Mouse (Mus musculus) gastrocnemius, postnatal 14 days (tissue): ENCODE data around the gene A330070K13Rik. TPM values are rescaled to one million over a fixed set of nuclear protein-coding genes. Genes with fewer than 3 reads are reported as not detected.

ENCODE experiments used
- DNase-seq: peaks from one replicate; pipeline ENCODE4 v3.0.0; 2021; ENCODE audit warnings: mixed read lengths
- intact Hi-C: fragments of 180-260 bp; cut with DNase I; formaldehyde crosslinking; loops from one replicate; pipeline ENCODE4 v1.15.1; 2025; ENCODE audit warnings: low total_unique reads
- total RNA-seq, 2 experiments: library from RNA; stranded (reverse); gene quantifications; 2 replicates each; pipeline ENCODE4 v1.2.3; 2021

A330070K13Rik gene
- total RNA-seq, 2 experiments from 2014 or later = not detected

- DNase-seq = no peak
- intact Hi-C loops = no loop called here
Observed at GRCm38 (mm10) chr5:130333566-130333965, 50.9 kb downstream of the A330070K13Rik start.

GRCm38 (mm10) chr5:130331206-130331605 is 53.2 kb downstream of the A330070K13Rik start:
- intact Hi-C loops = no loop called here
- no peak for DNase-seq

DNA sequence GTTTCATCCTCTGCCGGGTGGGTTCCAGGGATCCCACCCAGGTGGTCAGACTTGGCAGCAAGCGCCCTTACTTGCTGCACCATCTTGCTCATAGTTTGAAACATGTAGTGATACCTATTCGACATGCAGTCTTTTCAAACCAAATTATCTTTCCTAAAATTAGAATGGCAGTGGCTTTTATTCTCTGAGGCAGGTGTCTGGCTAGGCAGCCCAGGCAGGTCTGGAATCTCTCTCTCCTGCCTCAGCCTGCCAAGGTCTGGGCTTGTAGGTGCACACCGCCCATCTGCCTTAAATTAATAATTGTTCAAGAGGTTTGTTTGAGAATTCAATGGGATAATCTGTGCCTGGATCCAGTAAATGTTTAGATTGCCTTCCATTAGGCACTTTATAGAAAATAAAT is 53.6 kb downstream of the A330070K13Rik start:
- DNase-seq = no peak

GRCm38 (mm10) chr5:130329889-130330288 is 54.5 kb downstream of the A330070K13Rik start:
- no peak for DNase-seq
- intact Hi-C loops = no loop called here

More for the DNA sequence above, 53.6 kb downstream of the A330070K13Rik start:
- intact Hi-C loops = no loop called here

Other genes starting within 250 kb of the A330070K13Rik start
- gene Kctd7, start 239.8 kb downstream of the A330070K13Rik start, total RNA-seq = 1 to 10 TPM; 1.7 to 3.1 TPM
- 10 to 100 TPM; 46.4 to 46.9 TPM for gene Rabgef1, start 212.8 kb downstream of the A330070K13Rik start, total RNA-seq
- gene Tmem248, start 167.6 kb downstream of the A330070K13Rik start, total RNA-seq = 10 to 100 TPM; 28.6 to 29.6 TPM
- gene Sbds, start 129.1 kb downstream of the A330070K13Rik start, total RNA-seq = 10 to 100 TPM; 22.6 to 23.4 TPM
- 1 to 10 TPM; 7.8 to 9.1 TPM for gene Tyw1, start 129.0 kb downstream of the A330070K13Rik start, total RNA-seq
- under 1 TPM in 1 of 2 experiments, not detected in 1; 0.04 TPM for gene Caln1, start 15.2 kb downstream of the A330070K13Rik start, total RNA-seq